Mouse (Mus musculus) liver, embryonic 16.5 days (tissue): Measurements from ENCODE around the gene Ghitm. TPM values are rescaled to one million over a fixed set of nuclear protein-coding genes. Genes with fewer than 3 reads are reported as not detected.
A peak's percentile ranks its signal among the peaks of the same experiment; 100 is the strongest.
"Not testable (repeated sequence)": the region's sequence is repeated elsewhere in the genome, so short reads cannot be mapped to it uniquely, and the experiment has no call there.

Source experiments
- ATAC-seq: fragments of 200-750 bp; cut with Nextera tagmentation; 2 replicates; pipeline ENCODE4 v1.8.0; 2017; ENCODE audit warnings: low read depth, mild to moderate bottlenecking, moderate number of reproducible peaks, moderate library complexity
- H3K27ac ChIP-seq: fragments of 300-500 bp; sonication (generic); 2 replicates; pipeline ENCODE4 v1.5.1; 2014; ENCODE audit warnings: mild to moderate bottlenecking, low read length
- H3K27me3 ChIP-seq: fragments of 300-500 bp; sonication (generic); 2 replicates; pipeline ENCODE4 v1.6.1; 2014; ENCODE audit warnings: low read depth, low read length, mixed read lengths; ENCODE audit not compliant: control insufficient read depth, insufficient read depth
- H3K36me3 ChIP-seq: fragments of 300-500 bp; sonication (generic); 2 replicates; pipeline ENCODE4 v1.6.1; 2014; ENCODE audit warnings: mild to moderate bottlenecking; ENCODE audit not compliant: control insufficient read depth, insufficient read depth
- H3K4me1 ChIP-seq: fragments of 300-500 bp; sonication (generic); 2 replicates; pipeline ENCODE4 v1.6.1; 2014; ENCODE audit warnings: low read depth, low read length, mixed read lengths; ENCODE audit not compliant: control insufficient read depth
- H3K4me2 ChIP-seq: fragments of 300-500 bp; sonication (generic); 2 replicates; pipeline ENCODE4 v1.6.1; 2014; ENCODE audit warnings: low read depth, low read length, mixed read lengths
- H3K4me3 ChIP-seq: fragments of 300-500 bp; sonication (generic); 2 replicates; pipeline ENCODE4 v1.5.1; 2014; ENCODE audit warnings: low read depth, mild to moderate bottlenecking, low read length
- H3K9ac ChIP-seq: fragments of 300-500 bp; sonication (generic); 2 replicates; pipeline ENCODE4 v1.6.1; 2014; ENCODE audit warnings: low read depth, low read length
- H3K9me3 ChIP-seq: fragments of 300-500 bp; sonication (generic); replicated peaks from 2 replicates; pipeline ENCODE4 v1.6.1; 2016; ENCODE audit warnings: low read length; ENCODE audit not compliant: control insufficient read depth
- WGBS: fragments of 180-500 bp; shearing (Covaris S2); extraction: QIAGEN DNeasy Blood & Tissue Kit; methylation state at CpG from one replicate; pipeline ENCODE4 v1.1.7; 2014; ENCODE audit not compliant: insufficient replicate concordance; 5-methylcytosine and 5-hydroxymethylcytosine counted together
- polyA plus RNA-seq: library from polyadenylated mRNA; unstranded; fragments of >200 nt; fragmentation: Nextera tagmentation; extraction: Ambion mirVana; gene quantifications from 2 replicates; pipeline ENCODE4 v1.2.1, GENCODE M21; 2015

Gene Ghitm
- polyA plus RNA-seq, 1 experiment from 2014 or later = 252 TPM

DNA sequence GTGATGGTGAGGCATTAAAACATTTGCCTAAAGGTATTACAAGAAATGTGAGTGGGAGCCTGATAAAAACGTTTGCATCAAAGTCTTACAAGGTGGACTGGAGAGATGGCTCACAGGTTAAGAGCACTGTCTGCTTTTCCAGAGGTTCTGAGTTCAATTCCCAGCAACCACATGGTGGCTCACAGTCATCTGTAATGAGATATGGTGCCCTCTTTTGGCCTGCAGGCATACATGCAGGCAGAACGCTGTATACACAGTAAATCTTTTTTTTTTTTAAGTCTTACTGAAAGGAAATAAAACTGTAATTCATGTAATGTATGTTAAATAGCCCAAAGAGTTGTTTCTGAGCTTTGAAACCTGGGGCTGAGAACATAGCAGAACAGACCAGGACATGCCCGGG is 2.5 kb upstream of the Ghitm start:
- not testable (repeated sequence) for H3K9ac ChIP-seq, H3K36me3 ChIP-seq, H3K27ac ChIP-seq, H3K4me3 ChIP-seq, H3K27me3 ChIP-seq, H3K4me2 ChIP-seq, H3K9me3 ChIP-seq, ATAC-seq, H3K4me1 ChIP-seq
- 56% methylated on average over 2 of the region's 3 CpGs for WGBS

DNA sequence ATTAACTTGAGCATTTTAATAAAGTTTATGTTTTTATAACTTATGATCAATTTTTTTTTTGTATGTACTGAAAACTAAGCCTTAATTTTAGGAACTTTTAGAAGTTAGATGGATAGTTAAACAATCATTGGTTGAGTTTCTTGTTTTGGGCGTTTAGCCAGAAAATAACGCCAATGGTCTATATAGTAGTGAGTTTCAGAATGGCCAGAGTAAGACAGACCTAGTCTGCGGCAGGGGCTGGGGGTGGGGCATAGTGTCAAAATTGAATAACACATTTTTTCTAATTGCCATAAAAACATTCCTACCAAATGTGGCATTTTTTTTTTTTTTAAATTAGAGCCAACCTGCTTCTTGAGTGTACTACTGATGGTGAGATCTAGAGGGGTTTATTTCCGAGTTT is 1.0 kb upstream of the Ghitm start:
- no peaks in the 10 kb centered on the region for H3K9me3 ChIP-seq
- H3K27me3 ChIP-seq = no peaks in the 10 kb centered on the region
- WGBS = 66% methylated on average over 4 of the region's 4 CpGs
- H3K4me2 ChIP-seq = no peak overlapping the region
- peaks cover 17% of the 10 kb centered on the region for H3K36me3 ChIP-seq
- ATAC-seq = no peak
- H3K27ac ChIP-seq = no peak overlapping the region
- H3K9ac ChIP-seq = no peak overlapping the region
- H3K4me3 ChIP-seq = no peak overlapping the region
- peaks cover 4% of the 10 kb centered on the region for H3K4me1 ChIP-seq

DNA sequence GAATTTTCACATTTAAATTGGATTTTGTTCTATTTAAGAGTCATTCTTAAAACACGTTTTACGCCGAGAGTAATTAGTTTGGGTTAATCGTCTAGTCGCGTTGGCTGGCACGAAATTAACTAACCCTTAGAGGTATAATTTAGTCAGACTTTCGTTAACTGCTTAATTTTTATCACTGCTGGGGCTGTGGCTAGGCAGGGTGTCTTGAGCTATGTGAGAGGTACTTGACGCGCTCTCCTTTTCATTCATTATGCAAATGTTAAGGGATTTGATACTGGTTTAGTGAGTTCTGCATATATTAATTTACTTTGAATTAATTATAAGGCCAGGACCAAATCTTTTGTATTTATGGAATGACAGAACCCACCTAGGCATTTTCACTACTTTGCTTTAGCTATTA is 599 bp upstream of the Ghitm start:
- Histone ChIP-seq H3K4me3 (peak overlapping the region; percentile 85), H3K36me3 (peaks cover 21% of the 10 kb centered on the region), H3K4me2 (peak overlapping the region; percentile 78), H3K9me3 (no peaks in the 10 kb centered on the region), H3K27me3 (no peaks in the 10 kb centered on the region), H3K4me1 (peaks cover 4% of the 10 kb centered on the region), H3K9ac (peak overlapping the region; percentile 71), H3K27ac (peak overlapping the region; percentile 82)
- no peak for ATAC-seq
- 3% methylated on average over 10 of the region's 10 CpGs for WGBS

DNA sequence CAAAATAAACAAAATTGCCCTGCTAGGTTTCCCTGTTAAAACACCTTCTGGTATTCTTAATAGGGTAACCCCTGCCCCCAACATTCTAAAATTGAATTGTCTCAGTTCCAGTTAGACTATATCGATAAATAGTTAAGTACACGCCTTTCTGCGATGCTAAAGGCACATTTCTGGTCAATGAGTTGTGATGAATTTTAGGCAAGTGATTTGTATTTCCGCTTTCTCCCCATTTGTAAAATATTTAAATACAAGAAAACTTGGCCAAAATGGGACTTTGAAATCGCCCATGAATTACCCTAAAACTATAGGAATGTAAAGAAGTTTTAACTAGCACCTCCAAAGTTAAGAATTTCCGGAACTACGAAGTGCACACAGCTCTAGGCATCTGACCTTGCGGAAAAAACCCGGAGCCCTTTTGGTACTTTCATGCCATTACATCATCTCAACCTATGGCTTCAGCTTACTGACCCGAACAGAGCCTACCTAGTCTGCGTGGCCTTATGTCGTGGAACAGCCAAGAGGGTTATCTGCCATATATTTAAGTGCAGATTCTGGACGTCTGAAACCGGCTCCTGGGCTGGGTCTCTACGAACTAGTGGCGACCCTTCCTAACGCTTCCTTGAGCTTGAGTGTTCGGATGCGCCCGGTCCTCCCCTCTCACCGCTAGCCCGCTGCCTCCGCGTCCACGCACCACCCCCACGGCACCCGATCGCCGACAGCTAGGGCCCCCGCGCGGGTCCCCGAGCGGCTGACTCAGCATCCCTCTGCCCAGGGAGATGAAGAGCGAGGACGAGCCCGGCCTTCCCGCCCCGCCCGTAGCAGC is 557 bp downstream of the Ghitm start:
- Histone ChIP-seq H3K9ac (peak overlapping the region; percentile 87), H3K27me3 (no peaks in the 10 kb centered on the region), H3K36me3 (peaks cover 26% of the 10 kb centered on the region), H3K4me3 (peak overlapping the region; percentile 85), H3K4me2 (peak overlapping the region; percentile 60), H3K9me3 (no peaks in the 10 kb centered on the region), H3K4me1 (peaks cover 4% of the 10 kb centered on the region), H3K27ac (peak overlapping the region; percentile 91)
- WGBS = under 1% methylated on average over 40 of the region's 40 CpGs
- ATAC-seq = peak; percentile 77

DNA sequence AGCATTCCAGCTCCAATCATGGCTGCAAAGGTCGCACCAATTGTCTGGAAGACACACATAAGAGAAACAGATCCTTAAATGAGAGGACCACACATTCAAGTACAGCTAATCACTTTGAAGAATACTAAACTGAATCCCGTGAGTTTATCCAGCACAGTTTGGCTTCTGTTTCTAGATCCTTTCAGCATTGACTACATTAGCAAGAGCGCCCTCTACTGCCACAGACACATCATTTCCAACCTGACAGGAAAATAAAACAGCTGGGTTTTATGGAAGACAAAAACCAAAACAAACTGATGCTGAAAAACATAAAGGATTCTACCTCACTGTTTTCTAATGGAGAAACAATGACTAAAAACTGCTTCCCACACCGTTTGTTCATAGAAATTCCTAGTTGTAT is 7.4 kb downstream of the Ghitm start:
- H3K27ac ChIP-seq = no peak overlapping the region
- no peak overlapping the region for H3K4me2 ChIP-seq
- ATAC-seq = no peak
- H3K27me3 ChIP-seq = no peaks in the 10 kb centered on the region
- H3K4me3 ChIP-seq = no peak overlapping the region
- no peak overlapping the region for H3K9ac ChIP-seq
- no peaks in the 10 kb centered on the region for H3K4me1 ChIP-seq
- H3K36me3 ChIP-seq = peaks cover 62% of the 10 kb centered on the region
- H3K9me3 ChIP-seq = no peaks in the 10 kb centered on the region
- 48% methylated on average over 4 of the region's 4 CpGs for WGBS

DNA sequence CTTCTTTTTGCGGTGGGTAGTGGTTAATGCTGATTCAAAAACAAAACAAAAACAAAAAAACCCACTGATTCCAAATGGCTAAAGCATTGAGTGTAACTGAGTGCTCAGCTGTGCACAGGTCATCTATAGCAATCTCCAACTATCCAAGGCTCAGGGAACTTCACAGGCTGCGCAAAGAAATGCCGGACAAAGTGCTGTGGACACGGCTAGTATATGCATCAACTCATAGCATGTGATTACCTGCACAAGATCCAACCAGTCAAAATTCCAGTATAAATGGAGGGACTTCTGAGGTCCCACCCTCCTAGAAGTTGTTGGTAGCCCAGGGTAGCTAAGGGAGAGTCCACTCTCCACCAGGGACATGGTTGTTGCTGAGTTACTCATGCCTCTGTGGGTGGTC is 15.8 kb downstream of the Ghitm start:
- peaks cover 12% of the 10 kb centered on the region for H3K36me3 ChIP-seq
- H3K9me3 ChIP-seq = no peaks in the 10 kb centered on the region
- H3K27me3 ChIP-seq = no peaks in the 10 kb centered on the region
- ATAC-seq = no peak
- H3K4me3 ChIP-seq = no peak overlapping the region
- no peak overlapping the region for H3K4me2 ChIP-seq
- no peak overlapping the region for H3K27ac ChIP-seq
- 85% methylated on average over 4 of the region's 4 CpGs for WGBS
- no peaks in the 10 kb centered on the region for H3K4me1 ChIP-seq
- H3K9ac ChIP-seq = no peak overlapping the region

DNA sequence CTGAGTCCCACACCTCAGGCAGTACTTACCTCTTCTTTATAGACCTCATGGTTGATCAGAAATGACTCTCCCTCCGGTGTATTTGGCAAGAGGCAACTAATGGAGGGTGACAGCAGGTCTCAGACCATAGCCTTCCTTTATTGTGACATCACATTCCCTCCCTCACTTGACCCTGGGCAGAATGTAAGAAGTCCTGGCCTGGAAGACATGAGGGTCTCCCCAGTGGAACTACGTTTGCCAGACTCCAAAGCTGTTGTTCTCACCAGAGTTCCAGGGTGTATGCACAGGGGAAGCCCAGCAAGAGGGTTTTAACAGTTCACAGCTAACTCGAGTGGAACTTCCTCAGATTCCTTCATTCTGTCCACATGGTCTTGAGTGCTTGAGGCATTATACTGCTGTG is 21.1 kb downstream of the Ghitm start, which contains the start of gene 2610528A11Rik:
2610528A11Rik (minus strand) TSS at position 101 of the 400 bp plus-strand sequence.
- Histone ChIP-seq H3K4me1 (no peaks in the 10 kb centered on the region), H3K4me3 (no peak within 1 kb of the TSS), H3K9me3 (no peaks in the 10 kb centered on the region), H3K9ac (no peak within 1 kb of the TSS), H3K36me3 (no peaks in the 10 kb centered on the region), H3K27ac (no peak within 1 kb of the TSS), H3K27me3 (no peaks in the 10 kb centered on the region), H3K4me2 (no peak within 1 kb of the TSS)
- ATAC-seq = no peak
- 40% methylated on average over 3 of the region's 3 CpGs for whole genome bisulfite sequencing

DNA sequence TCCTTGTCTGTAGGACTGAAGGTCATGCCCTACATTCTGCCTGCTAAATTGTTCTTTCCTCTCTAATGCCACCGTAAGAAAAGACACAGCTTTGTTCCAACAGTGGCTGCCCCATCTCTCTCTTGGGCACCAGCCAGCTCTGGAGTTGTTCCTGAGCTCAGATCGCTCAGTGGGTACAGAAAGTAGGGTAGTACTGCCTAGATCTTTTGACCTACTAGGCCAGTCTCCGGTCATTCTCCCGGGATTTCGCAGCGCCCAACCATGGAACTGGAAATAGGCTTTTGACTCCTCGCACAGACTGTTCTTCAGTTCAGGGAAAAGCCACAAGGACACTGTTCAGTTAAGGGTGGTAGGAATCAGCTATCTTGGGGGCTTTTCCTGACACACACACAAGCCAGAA is 22.1 kb downstream of the Ghitm start:
- WGBS = 71% methylated on average over 7 of the region's 7 CpGs
- no peak overlapping the region for H3K4me2 ChIP-seq
- H3K9ac ChIP-seq = no peak overlapping the region
- H3K4me3 ChIP-seq = no peak overlapping the region
- H3K9me3 ChIP-seq = no peaks in the 10 kb centered on the region
- no peak for ATAC-seq
- no peaks in the 10 kb centered on the region for H3K27me3 ChIP-seq
- no peaks in the 10 kb centered on the region for H3K36me3 ChIP-seq
- H3K4me1 ChIP-seq = no peaks in the 10 kb centered on the region
- H3K27ac ChIP-seq = no peak overlapping the region

DNA sequence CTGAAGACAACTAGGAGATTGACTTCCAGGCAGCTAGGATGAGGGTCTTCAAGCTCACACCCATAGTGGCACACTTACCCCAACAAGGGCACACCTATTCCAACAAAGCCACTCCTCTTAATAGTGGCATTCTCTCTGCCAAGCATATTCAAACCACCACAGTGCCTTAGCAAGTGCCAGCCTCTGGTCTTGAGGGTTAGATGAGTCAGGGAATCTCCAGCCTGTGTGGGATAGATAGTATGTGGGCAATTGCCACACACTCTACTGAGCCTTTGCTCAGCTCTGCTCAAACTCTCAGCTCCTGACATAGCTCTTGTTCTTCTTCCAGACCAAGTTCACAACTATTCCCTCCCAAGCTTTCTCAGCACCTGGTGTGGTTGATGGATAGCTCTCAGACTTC is 23.7 kb downstream of the Ghitm start:
- Histone ChIP-seq H3K4me3 (no peak overlapping the region), H3K36me3 (no peaks in the 10 kb centered on the region)

More for the DNA sequence above, 23.7 kb downstream of the Ghitm start:
- H3K4me1 ChIP-seq = no peaks in the 10 kb centered on the region
- H3K9ac ChIP-seq = no peak overlapping the region
- no peak overlapping the region for H3K4me2 ChIP-seq
- ATAC-seq = no peak
- H3K9me3 ChIP-seq = no peaks in the 10 kb centered on the region
- no peak overlapping the region for H3K27ac ChIP-seq
- no peaks in the 10 kb centered on the region for H3K27me3 ChIP-seq
